Mouse (Mus musculus): Measurements from ENCODE around the gene Atp6v1f.

DNA sequence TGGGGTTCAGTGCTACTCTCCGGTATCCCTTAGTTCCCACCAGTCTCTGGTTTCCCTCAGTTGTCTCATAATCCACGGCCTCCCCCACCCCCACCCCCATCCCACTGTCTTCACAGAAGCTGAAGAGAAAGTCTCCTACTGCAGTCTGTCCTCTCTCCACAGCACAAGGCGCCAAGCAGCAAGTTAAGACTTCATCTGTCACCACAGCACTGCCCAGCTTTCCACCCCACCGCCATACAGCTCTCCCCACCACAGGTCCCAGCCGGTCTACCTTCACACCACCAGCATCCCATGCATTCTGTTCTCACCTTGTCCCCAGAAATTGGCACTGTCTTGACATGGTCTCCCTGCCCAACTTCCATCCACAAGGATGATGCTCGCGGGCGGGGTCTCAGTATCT is 39.3 kb downstream of the Atp6v1f start:
- TF ChIP-seq CTCF (IDR thresholded peaks at IDR 0.05; ENCODE audit: low read depth, low read length) (no peak), POLR2A (IDR thresholded peaks at IDR 0.05; ENCODE audit: extremely low read depth, insufficient read depth, low read length) (no peak)

Data from liver, adult 2 months (tissue).